Mouse (Mus musculus): Measurements from ENCODE around the gene Ube2j1.
"Not testable (repeated sequence)": the region's sequence is repeated elsewhere in the genome, so short reads cannot be mapped to it uniquely, and the experiment has no call there.

The Ube2j1 gene

GRCm38 (mm10) chr4:32998996-32999395 lies 32.2 kb upstream of the Ube2j1 start:
- no peaks in the 10 kb centered on the region for H3K27me3 ChIP-seq (ENCODE audit: control insufficient read depth, insufficient read depth, low read length, poor library complexity, severe bottlenecking)
- DNase-seq (ENCODE audit: low read depth, low spot score) = no peak
- no peaks in the 10 kb centered on the region for H3K36me3 ChIP-seq (ENCODE audit: control insufficient read depth, insufficient read depth, low read length, poor library complexity, severe bottlenecking)

GRCm38 (mm10) chr4:33002081-33002480 lies 29.1 kb upstream of the Ube2j1 start:
- no peak for DNase-seq (ENCODE audit: low read depth, low spot score)
- Histone ChIP-seq H3K27me3 (ENCODE audit: control insufficient read depth, insufficient read depth, low read length, poor library complexity, severe bottlenecking) (no peaks in the 10 kb centered on the region), H3K36me3 (ENCODE audit: control insufficient read depth, insufficient read depth, low read length, poor library complexity, severe bottlenecking) (no peaks in the 10 kb centered on the region)

- DNase-seq (ENCODE audit: low read depth, low spot score); H3K27me3 ChIP-seq (ENCODE audit: control insufficient read depth, insufficient read depth, low read length, poor library complexity, severe bottlenecking); H3K36me3 ChIP-seq (ENCODE audit: control insufficient read depth, insufficient read depth, low read length, poor library complexity, severe bottlenecking): not testable (repeated sequence)
Observed at GRCm38 (mm10) chr4:33005595-33006470, 25.4 kb upstream of the Ube2j1 start.

DNA sequence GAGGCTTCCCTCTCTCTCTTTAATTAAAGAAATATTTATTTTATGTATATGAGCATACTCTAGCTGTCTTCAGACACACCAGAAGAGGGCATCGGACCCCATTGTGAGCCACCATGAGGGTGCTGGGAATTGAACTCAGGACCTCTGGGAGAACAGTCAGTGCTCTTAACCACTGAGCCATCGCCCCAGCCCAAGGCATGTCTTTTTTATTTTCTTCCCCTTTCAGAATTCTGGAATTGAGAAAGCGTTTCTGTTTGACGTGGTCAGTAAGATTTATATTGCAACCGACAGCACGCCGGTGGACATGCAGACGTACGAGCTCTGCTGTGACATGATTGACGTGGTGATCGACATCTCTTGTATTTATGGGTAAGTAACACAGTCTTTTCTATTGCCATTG lies 24.4 kb upstream of the Ube2j1 start:
- no peak for DNase-seq (ENCODE audit: low read depth, low spot score)
- H3K36me3 ChIP-seq (ENCODE audit: control insufficient read depth, insufficient read depth, low read length, poor library complexity, severe bottlenecking) = no peaks in the 10 kb centered on the region
- H3K27me3 ChIP-seq (ENCODE audit: control insufficient read depth, insufficient read depth, low read length, poor library complexity, severe bottlenecking) = no peaks in the 10 kb centered on the region

DNA sequence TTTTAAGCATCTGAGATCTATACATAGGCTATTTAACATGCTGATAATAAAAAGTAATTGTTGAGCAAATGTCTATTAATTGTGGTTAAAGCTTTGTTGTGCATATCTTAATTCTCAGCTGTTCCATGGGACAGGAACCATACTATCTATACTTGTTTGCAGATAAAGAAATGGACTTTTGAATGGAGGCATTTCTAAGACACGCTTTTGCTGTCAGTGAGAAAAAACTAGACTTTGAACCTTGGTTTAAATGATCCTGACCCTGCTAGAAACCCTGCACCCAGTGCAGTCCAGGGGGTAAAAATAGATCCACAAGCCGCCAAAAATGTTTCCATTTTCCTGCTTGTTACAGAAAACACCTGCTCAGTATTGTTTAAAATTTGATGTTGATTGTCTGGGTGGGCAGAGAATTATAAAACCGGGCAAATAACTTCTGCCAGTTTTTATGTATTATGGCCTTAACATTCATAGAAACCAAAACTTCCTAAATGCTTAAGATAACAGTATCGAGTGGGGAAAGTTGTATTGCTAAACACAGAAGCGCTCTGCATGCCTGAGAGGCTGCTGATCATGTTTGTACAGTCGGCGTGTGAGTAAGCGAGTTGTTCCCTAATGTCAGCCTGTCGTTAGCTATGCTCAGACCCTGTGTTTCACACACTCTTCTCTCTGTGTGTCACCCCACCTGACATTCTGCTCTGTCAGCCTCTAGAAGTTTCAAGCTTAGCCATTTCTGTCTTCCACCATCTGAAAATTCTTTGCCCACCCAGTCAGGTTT lies 23.6 kb upstream of the Ube2j1 start:
- DNase-seq (ENCODE audit: low read depth, low spot score) = no peak
- H3K36me3 ChIP-seq (ENCODE audit: control insufficient read depth, insufficient read depth, low read length, poor library complexity, severe bottlenecking) = no peaks in the 10 kb centered on the region

DNA sequence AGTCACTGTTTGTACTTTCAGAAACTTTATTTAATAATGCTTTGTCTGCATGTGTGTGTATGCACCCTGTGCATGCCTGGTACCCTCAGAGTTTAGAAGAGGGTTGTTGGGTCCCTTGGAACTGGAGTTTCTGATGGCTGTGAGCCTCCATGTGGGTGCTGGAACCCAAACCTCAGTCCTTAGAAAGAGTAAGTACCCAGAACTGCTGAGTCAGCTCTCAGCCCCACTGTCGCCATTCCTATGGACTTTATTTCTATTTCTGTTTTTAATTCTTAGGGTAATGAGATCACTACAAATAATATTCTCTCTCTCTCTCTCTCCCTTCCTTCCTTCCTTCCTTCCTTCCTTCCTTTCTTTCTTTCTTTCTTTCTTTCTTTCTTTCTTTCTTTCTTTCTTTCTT lies 21.1 kb upstream of the Ube2j1 start:
- H3K27me3 ChIP-seq (ENCODE audit: control insufficient read depth, insufficient read depth, low read length, poor library complexity, severe bottlenecking) = no peaks in the 10 kb centered on the region
- no peak for DNase-seq (ENCODE audit: low read depth, low spot score)

More for the DNA sequence above, 23.6 kb upstream of the Ube2j1 start:
- H3K27me3 ChIP-seq (ENCODE audit: control insufficient read depth, insufficient read depth, low read length, poor library complexity, severe bottlenecking) = no peaks in the 10 kb centered on the region

GRCm38 (mm10) chr4:33012484-33012883 lies 18.7 kb upstream of the Ube2j1 start:
- DNase-seq (ENCODE audit: low read depth, low spot score) = no peak
- Histone ChIP-seq H3K27me3 (ENCODE audit: control insufficient read depth, insufficient read depth, low read length, poor library complexity, severe bottlenecking) (no peaks in the 10 kb centered on the region), H3K36me3 (ENCODE audit: control insufficient read depth, insufficient read depth, low read length, poor library complexity, severe bottlenecking) (no peaks in the 10 kb centered on the region)

More for the DNA sequence above, 21.1 kb upstream of the Ube2j1 start:
- H3K36me3 ChIP-seq (ENCODE audit: control insufficient read depth, insufficient read depth, low read length, poor library complexity, severe bottlenecking) = no peaks in the 10 kb centered on the region

DNA sequence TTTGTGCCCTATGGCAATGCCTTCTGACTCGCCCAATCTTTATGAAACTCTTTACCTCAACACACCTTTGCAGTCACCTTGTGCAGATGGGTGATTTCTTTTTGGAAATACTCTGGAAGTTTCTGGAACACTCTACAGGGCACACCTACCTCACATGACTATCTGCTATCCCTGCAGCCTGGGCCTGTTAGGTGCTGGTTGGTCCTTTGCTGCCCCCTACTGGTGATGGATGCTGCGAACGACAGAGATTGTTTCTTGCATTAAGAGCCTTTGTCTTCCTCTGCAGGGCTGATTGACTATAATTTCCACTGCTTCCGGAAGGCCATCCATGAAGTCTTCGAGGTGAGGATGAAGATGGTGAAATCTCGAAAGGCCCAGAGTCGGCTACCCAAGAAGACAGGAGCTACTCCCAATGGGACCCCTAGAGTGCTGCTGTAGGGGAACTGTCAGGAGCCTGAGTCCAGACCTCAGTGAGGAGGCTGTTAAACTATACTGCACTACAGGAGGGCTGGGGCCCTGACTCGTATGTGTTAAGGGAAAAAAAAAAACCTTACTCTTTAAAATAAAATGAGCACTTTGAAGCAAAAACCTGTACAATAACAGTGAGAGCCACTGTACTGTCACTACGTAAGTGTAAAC lies 12.7 kb upstream of the Ube2j1 start:
- no peaks in the 10 kb centered on the region for H3K36me3 ChIP-seq (ENCODE audit: control insufficient read depth, insufficient read depth, low read length, poor library complexity, severe bottlenecking)
- peak; percentile 93 for DNase-seq (ENCODE audit: low read depth, low spot score)
- no peaks in the 10 kb centered on the region for H3K27me3 ChIP-seq (ENCODE audit: control insufficient read depth, insufficient read depth, low read length, poor library complexity, severe bottlenecking)

GRCm38 (mm10) chr4:33024420-33024819 lies 6.8 kb upstream of the Ube2j1 start:
- no peaks in the 10 kb centered on the region for H3K36me3 ChIP-seq (ENCODE audit: control insufficient read depth, insufficient read depth, low read length, poor library complexity, severe bottlenecking)
- H3K27me3 ChIP-seq (ENCODE audit: control insufficient read depth, insufficient read depth, low read length, poor library complexity, severe bottlenecking) = no peaks in the 10 kb centered on the region
- peak; percentile 16 for DNase-seq (ENCODE audit: low read depth, low spot score)

GRCm38 (mm10) chr4:33029104-33029503 lies 2.1 kb upstream of the Ube2j1 start:
- Histone ChIP-seq H3K36me3 (ENCODE audit: control insufficient read depth, insufficient read depth, low read length, poor library complexity, severe bottlenecking) (no peaks in the 10 kb centered on the region), H3K27me3 (ENCODE audit: control insufficient read depth, insufficient read depth, low read length, poor library complexity, severe bottlenecking) (no peaks in the 10 kb centered on the region)
- DNase-seq (ENCODE audit: low read depth, low spot score) = no peak

- no peaks in the 10 kb centered on the region for H3K36me3 ChIP-seq (ENCODE audit: control insufficient read depth, insufficient read depth, low read length, poor library complexity, severe bottlenecking)
- no peaks in the 10 kb centered on the region for H3K27me3 ChIP-seq (ENCODE audit: control insufficient read depth, insufficient read depth, low read length, poor library complexity, severe bottlenecking)
- DNase-seq (ENCODE audit: low read depth, low spot score) = no peak
Observed at GRCm38 (mm10) chr4:33030264-33031194, 687 bp upstream of the Ube2j1 start.

GRCm38 (mm10) chr4:33032045-33032444 lies 829 bp downstream of the Ube2j1 start:
- DNase-seq (ENCODE audit: low read depth, low spot score) = peak; percentile 30
- Histone ChIP-seq H3K27me3 (ENCODE audit: control insufficient read depth, insufficient read depth, low read length, poor library complexity, severe bottlenecking) (no peaks in the 10 kb centered on the region), H3K36me3 (ENCODE audit: control insufficient read depth, insufficient read depth, low read length, poor library complexity, severe bottlenecking) (no peaks in the 10 kb centered on the region)

DNA sequence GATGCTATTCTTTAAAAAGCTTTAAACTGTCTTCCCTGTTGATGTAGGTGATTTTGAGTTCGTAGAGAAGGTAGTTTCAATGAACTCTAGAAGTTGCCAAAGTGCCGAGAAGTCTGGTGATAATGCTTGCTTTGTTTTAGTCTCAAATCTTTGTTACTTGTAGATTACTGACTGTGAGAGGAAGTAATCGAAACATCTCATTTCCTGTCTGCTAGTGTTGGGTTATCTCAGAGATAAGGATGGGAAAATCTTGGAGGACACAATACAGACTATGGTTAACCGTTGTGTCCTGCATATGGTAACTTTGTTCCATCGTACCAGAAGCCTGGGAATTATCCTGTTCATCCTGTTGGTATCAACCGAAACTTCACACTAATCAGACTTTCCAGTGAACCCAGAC lies 2.3 kb downstream of the Ube2j1 start:
- 0 out of 2 replicates have a peak, but pooled peaks cover 1% of the 10 kb centered on the region for H3K36me3 ChIP-seq (ENCODE audit: control insufficient read depth, insufficient read depth, low read length, poor library complexity, severe bottlenecking)
- no peaks in the 10 kb centered on the region for H3K27me3 ChIP-seq (ENCODE audit: control insufficient read depth, insufficient read depth, low read length, poor library complexity, severe bottlenecking)
- DNase-seq (ENCODE audit: low read depth, low spot score) = no peak

DNA sequence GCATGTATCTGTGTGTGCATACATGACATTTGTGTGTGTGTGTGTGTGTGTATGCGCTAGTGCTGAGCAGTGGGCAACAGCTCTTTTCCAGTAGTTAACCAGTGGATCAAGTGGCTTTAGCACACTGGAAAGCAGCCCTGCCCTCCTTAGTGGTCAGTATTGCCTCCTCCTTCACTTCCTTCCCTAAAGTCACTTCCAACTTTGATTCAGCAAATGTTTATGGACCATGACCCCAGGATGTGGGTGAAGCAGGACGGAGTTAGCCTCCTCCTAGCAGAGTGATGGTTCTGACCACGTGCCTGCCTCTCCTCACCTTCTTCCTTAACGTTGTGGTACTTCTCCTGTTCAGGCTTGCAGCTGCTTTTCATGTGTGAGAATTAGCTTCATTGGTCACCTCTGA lies 8.6 kb downstream of the Ube2j1 start:
- DNase-seq (ENCODE audit: low read depth, low spot score) = no peak
- peaks cover 18% of the 10 kb centered on the region for H3K36me3 ChIP-seq (ENCODE audit: control insufficient read depth, insufficient read depth, low read length, poor library complexity, severe bottlenecking)

More for the DNA sequence above, 8.6 kb downstream of the Ube2j1 start:
- H3K27me3 ChIP-seq (ENCODE audit: control insufficient read depth, insufficient read depth, low read length, poor library complexity, severe bottlenecking) = no peaks in the 10 kb centered on the region
